In genomic region chr9:43773521-43773920, GRCm38 (mm10) we compare ENCODE assay signal across 25 mouse cellular contexts. TPM values are rescaled to one million over a fixed set of nuclear protein-coding genes. Genes with fewer than 3 reads are reported as not detected.
DNase-seq lines count a peak whose midpoint lies in the region; ATAC-seq lines count a peak whose summit lies in the region.
"Had no signal": no experiment of that assay in that cellular context is flagged by ENCODE, and none has a peak within 500 bp of the region (broad histone marks: within the 10 kb centered on the region; RNA-seq: fewer than 3 reads in every experiment).

No protein-coding gene starts in this region.

- H3K27me3 ChIP-seq in embryonic facial prominence, embryonic 15.5 days = no peaks in the 10 kb centered on the region
- H3K27me3 ChIP-seq in stomach, embryonic 15.5 days (replicated peaks) = no peaks in the 10 kb centered on the region
- H3K27me3 ChIP-seq: forebrain, embryonic 12.5 days; heart, embryonic 13.5 days; midbrain, embryonic 15.5 days; neural tube, embryonic 15.5 days had no signal

- H3K4me1 ChIP-seq in embryonic facial prominence, embryonic 15.5 days = peaks cover 90% of the 10 kb centered on the region
- H3K4me1 ChIP-seq in stomach, embryonic 15.5 days = 0 out of 2 replicates have a peak, but pooled peaks cover 7% of the 10 kb centered on the region

- H3K4me3 ChIP-seq in embryonic facial prominence, embryonic 15.5 days (replicated peaks) = no peak overlapping the region
- no peak overlapping the region for H3K4me3 ChIP-seq in stomach, embryonic 15.5 days (replicated peaks)
- H3K4me3 ChIP-seq: erythroblast, embryonic 14.5 days; forebrain, embryonic 12.5 days; heart, embryonic 13.5 days; midbrain, embryonic 15.5 days; neural tube, embryonic 15.5 days had no signal

- peak; percentile 86 for DNase-seq in urinary bladder, postnatal 14 days (ENCODE audit: low spot score)
- DNase-seq in urinary bladder, postnatal 10 days (ENCODE audit: low spot score) = no peak
- DNase-seq in embryo, embryonic 10 days (ENCODE audit: low spot score) = no peak
- DNase-seq in layer of hippocampus, adult 18-20 months (ENCODE audit: low spot score in 2 of 2) = no peak
- DNase-seq: adrenal gland, adult 2 months; B cell, adult 2 months; cerebellum, adult 2 months; cerebellum, postnatal 14 days; gastrocnemius, postnatal 10 days; heart, postnatal 10 days; kidney, adult 18-20 months; layer of hippocampus, adult 9-11 months; retina, postnatal 1 day; right cerebral cortex, postnatal 14 days had no signal

- WGBS in embryonic facial prominence, embryonic 15.5 days = 84% methylated on average over 2 of the region's 2 CpGs
- WGBS in stomach, embryonic 15.5 days = 80% methylated on average over 2 of the region's 2 CpGs

- peak overlapping the region; percentile 65; the same call in 1 of the 2 replicates for H3K27ac ChIP-seq in embryonic facial prominence, embryonic 15.5 days (replicated peaks)
- H3K27ac ChIP-seq in stomach, embryonic 15.5 days = peak overlapping the region; percentile 61
- H3K27ac ChIP-seq: forebrain, embryonic 12.5 days; heart, embryonic 13.5 days; kidney, postnatal 0 days; macrophage; midbrain, embryonic 15.5 days; neural tube, embryonic 15.5 days had no signal

- no peaks in the 10 kb centered on the region for H3K36me3 ChIP-seq in embryonic facial prominence, embryonic 15.5 days
- no peaks in the 10 kb centered on the region for H3K36me3 ChIP-seq in stomach, embryonic 15.5 days
- H3K36me3 ChIP-seq: forebrain, embryonic 12.5 days; heart, embryonic 13.5 days; midbrain, embryonic 15.5 days; neural tube, embryonic 15.5 days had no signal

- no peaks in the 10 kb centered on the region for H3K9me3 ChIP-seq in embryonic facial prominence, embryonic 15.5 days (replicated peaks)
- H3K9me3 ChIP-seq in stomach, embryonic 15.5 days = no peaks in the 10 kb centered on the region
- H3K9me3 ChIP-seq: forebrain, embryonic 12.5 days; heart, embryonic 13.5 days; midbrain, embryonic 15.5 days; neural tube, embryonic 15.5 days had no signal

- peak; percentile 52; the same call in 1 of the 2 replicates for ATAC-seq in embryonic facial prominence, embryonic 15.5 days (ENCODE audit: insufficient number of reproducible peaks, low FRiP score, low TSS enrichment, low read depth)
- peak; percentile 36; the same call in 1 of the 2 replicates for ATAC-seq in stomach, embryonic 15.5 days (ENCODE audit: insufficient read depth, low FRiP score, low read depth)
- ATAC-seq: activated CD4-positive, CD25-positive, alpha-beta regulatory T cell, adult 4 months; hindbrain, embryonic 16.5 days; midbrain, embryonic 15.5 days had no signal

- no peak overlapping the region; the same call in 1 of the 2 replicates for H3K4me2 ChIP-seq in embryonic facial prominence, embryonic 15.5 days (replicated peaks)
- no peak overlapping the region for H3K4me2 ChIP-seq in stomach, embryonic 15.5 days
- H3K4me2 ChIP-seq: forebrain, embryonic 12.5 days; heart, embryonic 13.5 days; midbrain, embryonic 15.5 days; neural tube, embryonic 15.5 days had no signal

- H3K9ac ChIP-seq in embryonic facial prominence, embryonic 15.5 days = no peak overlapping the region
- no peak overlapping the region for H3K9ac ChIP-seq in stomach, embryonic 15.5 days
- H3K9ac ChIP-seq: forebrain, embryonic 12.5 days; heart, embryonic 13.5 days; midbrain, embryonic 15.5 days; neural tube, embryonic 15.5 days had no signal

RNA-seq across cellular contexts. Expression of gene Nectin1, which starts 29.7 kb away (rescaled TPM):
- 13.4 and 15.1 TPM in 2 replicates for polyA plus RNA-seq in embryonic facial prominence, embryonic 15.5 days (2015; fragmentation: Nextera tagmentation; extraction: Ambion mirVana)
- 7.0 and 9.3 TPM in 2 replicates for polyA plus RNA-seq in stomach, embryonic 15.5 days (2015; fragmentation: Nextera tagmentation; extraction: Ambion mirVana)
- 10 to 100 TPM; 68.2 to 70.6 TPM for total RNA-seq in layer of hippocampus, adult 18-20 months (2021)
